Mouse (Mus musculus) left cerebral cortex, adult 18-20 months (tissue): ENCODE measurements around the gene Akap13. TPM values are rescaled to one million over a fixed set of nuclear protein-coding genes. Genes with fewer than 3 reads are reported as not detected.

Experiments
- DNase-seq, 2 experiments: peaks; one replicate each; pipeline ENCODE4 v3.0.0; 2021 to 2022; ENCODE audit warnings: low spot score in 2 of 2, mixed read lengths in 1 of 2
- total RNA-seq, 2 experiments: library from RNA; stranded (reverse); gene quantifications; 2 replicates each; pipeline ENCODE4 v1.2.3; 2021

Akap13 gene
- total RNA-seq, 2 experiments from 2014 or later = 22.2 to 23.5 TPM

- DNase-seq = no peak
These were observed 102.9 kb downstream of the Akap13 start for GRCm38 (mm10) chr7:75558225-75558624.

GRCm38 (mm10) chr7:75559119-75559518, 103.8 kb downstream of the Akap13 start:
- DNase-seq = no peak

- no peak for DNase-seq
These were observed 104.6 kb downstream of the Akap13 start for GRCm38 (mm10) chr7:75559915-75560314.

GRCm38 (mm10) chr7:75560566-75560965, 105.2 kb downstream of the Akap13 start:
- no peak for DNase-seq

- no peak for DNase-seq
These were observed 105.8 kb downstream of the Akap13 start for GRCm38 (mm10) chr7:75561134-75561533.

- no peak for DNase-seq
These were observed 112.9 kb downstream of the Akap13 start for GRCm38 (mm10) chr7:75568276-75568675.

GRCm38 (mm10) chr7:75568883-75569282, 113.5 kb downstream of the Akap13 start:
- DNase-seq = no peak

- DNase-seq = no peak
These were observed 114.9 kb downstream of the Akap13 start for GRCm38 (mm10) chr7:75570218-75570617.

- DNase-seq = no peak
These were observed 115.7 kb downstream of the Akap13 start for GRCm38 (mm10) chr7:75571078-75571477.

- DNase-seq = no peak
These were observed 116.8 kb downstream of the Akap13 start for GRCm38 (mm10) chr7:75572127-75572526.

- DNase-seq = no peak
These were observed 119.9 kb downstream of the Akap13 start for GRCm38 (mm10) chr7:75575120-75575649.

GRCm38 (mm10) chr7:75575800-75576585, 120.7 kb downstream of the Akap13 start:
- DNase-seq = no peak

- no peak for DNase-seq
These were observed 121.5 kb downstream of the Akap13 start for GRCm38 (mm10) chr7:75576851-75577250.

GRCm38 (mm10) chr7:75577353-75577752, 122.0 kb downstream of the Akap13 start:
- DNase-seq = no peak

GRCm38 (mm10) chr7:75578647-75579046, 123.3 kb downstream of the Akap13 start:
- DNase-seq = no peak

- DNase-seq = no peak
These were observed 126.8 kb downstream of the Akap13 start for GRCm38 (mm10) chr7:75582091-75582490.

GRCm38 (mm10) chr7:75584100-75584499, 128.8 kb downstream of the Akap13 start:
- DNase-seq = no peak

GRCm38 (mm10) chr7:75585409-75585808, 130.1 kb downstream of the Akap13 start:
- DNase-seq = no peak

GRCm38 (mm10) chr7:75586113-75586512, 130.8 kb downstream of the Akap13 start:
- DNase-seq = no peak

- no peak for DNase-seq
These were observed 132.4 kb downstream of the Akap13 start for GRCm38 (mm10) chr7:75587727-75588126.

GRCm38 (mm10) chr7:75589304-75589973, 134.1 kb downstream of the Akap13 start:
- no peak for DNase-seq

- no peak for DNase-seq
These were observed 136.6 kb downstream of the Akap13 start for GRCm38 (mm10) chr7:75591961-75592360.
